Mouse (Mus musculus) frontal cortex, postnatal 36 days (tissue): ENCODE results near the gene Plppr1.
A peak's percentile ranks its signal among the peaks of the same experiment; 100 is the strongest.

Experiments
- DNase-seq, 2 experiments: peaks; one replicate each; pipeline ENCODE4 v3.0.0; 2022; ENCODE audit warnings: low spot score in 2 of 2

Gene Plppr1

GRCm38 (mm10) chr4:49059021-49059401, at the start of gene Plppr1:
Gene Plppr1 (plus strand): TSS chr4:49059273.
- peak; percentile 42 to 45 for DNase-seq

DNA sequence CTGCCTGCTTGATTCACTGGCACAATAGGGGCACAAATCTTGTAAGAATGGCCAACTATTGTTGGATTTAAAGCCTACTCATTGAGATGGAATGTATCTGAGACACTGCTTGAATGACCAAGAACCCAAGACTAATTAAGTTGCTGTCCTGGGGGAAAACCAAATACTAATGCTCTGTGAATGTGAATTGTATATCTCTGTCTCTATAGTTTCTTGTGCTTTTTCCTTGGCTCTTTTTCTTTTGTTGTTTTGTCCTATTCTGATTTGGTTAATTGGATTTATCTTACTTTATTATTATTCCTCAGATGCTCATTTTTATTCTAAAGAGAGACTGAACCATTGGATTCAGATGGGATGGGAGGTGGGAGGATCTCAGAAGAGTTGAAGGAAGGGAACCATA, 42.4 kb upstream of the Plppr1 start:
- no peak for DNase-seq

DNA sequence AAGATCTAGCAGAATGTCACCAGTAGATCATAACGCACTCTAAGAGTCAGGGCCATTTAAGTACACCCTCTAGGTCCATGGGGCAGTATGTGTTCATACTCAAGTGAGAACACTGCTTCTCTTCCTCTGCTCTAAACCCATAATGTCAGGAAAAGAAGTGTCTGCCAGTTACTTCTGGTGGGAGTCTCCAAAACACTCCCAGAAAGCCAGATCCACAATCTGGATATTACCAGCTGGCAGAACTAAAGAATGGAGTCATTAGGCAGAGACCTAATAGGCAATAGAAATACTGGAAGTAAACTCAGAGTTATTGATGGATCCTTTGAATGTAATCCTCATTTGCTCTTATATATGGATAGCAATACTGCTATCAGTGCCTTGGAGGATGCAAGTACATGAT, 35.9 kb upstream of the Plppr1 start:
- no peak for DNase-seq

DNA sequence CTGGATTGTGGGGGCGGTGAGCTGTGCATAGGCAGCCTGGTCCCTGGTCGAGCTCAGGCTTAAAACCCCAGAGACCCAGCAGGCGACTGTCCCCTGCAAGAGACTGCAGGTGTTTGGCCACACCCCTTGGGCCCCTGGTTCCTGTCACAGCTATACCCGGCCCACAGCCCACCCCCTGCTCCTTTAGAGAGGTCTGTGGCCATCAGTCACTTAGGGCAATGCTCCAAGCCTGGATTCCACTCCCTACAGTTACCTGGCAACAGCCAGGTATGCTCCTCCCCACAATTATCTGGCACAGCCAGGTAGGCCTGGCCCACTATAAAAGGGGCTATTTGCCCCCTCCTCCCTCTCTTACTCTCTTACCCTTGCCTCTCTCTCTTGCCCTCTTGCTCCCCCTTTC, 20.8 kb upstream of the Plppr1 start:
- no peak for DNase-seq

DNA sequence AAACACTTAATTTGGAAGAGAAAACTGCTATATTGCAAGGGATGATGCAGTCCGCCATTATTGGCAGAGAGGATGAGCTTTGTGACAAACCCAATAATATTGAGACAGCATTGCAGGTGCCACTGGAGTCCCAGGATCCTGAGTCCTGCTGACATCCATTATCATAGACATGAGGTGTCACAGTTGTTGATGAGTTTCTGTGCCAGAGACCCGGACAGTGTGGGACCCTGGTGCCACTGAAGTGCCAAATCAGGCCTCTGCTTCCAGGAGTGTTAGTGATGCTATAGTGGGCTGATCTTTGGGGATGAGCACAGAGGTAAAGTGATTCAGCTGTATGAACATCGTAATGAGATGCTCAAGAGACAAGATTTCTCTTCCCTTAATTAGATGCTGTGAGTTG, 19.2 kb upstream of the Plppr1 start:
- no peak for DNase-seq

DNA sequence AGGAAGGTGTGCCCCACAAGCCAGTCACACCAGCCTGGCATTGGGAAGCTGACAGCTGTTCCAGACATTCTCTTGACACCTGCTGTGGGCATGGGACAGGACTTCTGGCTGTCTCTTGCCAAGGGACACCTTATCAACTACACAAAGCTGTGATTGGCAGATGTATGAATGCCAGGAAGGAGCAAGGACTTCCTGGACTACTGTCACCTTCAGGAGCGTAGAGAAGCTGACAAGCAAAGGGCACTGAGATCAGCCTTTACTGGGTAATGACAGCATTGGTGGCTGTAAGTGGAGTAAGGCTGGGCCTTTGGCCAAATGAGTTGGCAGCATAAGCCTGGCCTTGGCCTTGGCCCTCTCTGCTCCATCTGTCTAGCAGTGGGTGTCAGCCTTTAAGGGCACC, 17.4 kb upstream of the Plppr1 start:
- DNase-seq = peak in 1 of 2 experiments; percentile 14

DNA sequence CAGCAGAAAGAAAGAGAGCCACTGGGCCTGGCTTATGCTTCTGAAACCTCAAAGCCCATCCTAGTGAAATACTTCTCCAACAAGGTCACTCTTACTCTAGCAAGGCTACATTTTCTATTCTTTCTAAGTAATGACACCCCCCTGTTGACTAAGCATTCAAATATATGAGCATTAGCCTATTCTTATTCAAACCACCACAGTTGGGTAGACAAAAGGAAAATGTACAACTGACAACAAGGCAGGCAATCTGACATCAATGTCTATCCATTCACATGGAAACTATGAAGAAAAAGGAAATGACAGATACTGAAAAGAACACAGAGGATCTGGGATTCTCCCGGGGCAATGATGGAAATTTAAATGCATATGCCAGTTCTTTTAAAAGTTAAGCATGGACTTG, 8.4 kb upstream of the Plppr1 start:
- no peak for DNase-seq

DNA sequence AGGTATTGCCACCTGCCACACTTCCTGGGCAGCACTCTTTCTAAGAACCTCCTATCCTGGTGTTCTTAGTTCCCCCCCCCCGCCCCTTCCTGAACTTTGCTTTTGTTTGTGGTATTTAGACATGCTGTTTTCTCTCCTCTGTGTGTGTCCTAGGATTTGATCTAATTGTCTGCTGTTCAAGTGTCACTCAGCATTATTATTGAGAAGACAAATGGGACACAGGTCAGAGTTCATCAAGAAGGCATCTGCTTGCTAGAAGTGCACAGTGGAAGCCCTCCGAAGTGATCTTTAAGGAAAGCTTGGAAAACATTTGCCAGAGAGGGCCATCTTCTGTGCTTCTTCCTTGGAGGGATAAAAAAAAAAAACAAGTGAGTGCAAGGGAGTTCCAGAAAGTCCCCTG, 1.2 kb upstream of the Plppr1 start:
- DNase-seq = no peak

GRCm38 (mm10) chr4:49058557-49058956, 516 bp upstream of the Plppr1 start:
- DNase-seq = no peak

- peak; percentile 52 to 53 for DNase-seq
Measured at GRCm38 (mm10) chr4:49059402-49060381, 619 bp downstream of the Plppr1 start.

- DNase-seq = no peak
Measured at GRCm38 (mm10) chr4:49069471-49069870, 10.4 kb downstream of the Plppr1 start.

DNA sequence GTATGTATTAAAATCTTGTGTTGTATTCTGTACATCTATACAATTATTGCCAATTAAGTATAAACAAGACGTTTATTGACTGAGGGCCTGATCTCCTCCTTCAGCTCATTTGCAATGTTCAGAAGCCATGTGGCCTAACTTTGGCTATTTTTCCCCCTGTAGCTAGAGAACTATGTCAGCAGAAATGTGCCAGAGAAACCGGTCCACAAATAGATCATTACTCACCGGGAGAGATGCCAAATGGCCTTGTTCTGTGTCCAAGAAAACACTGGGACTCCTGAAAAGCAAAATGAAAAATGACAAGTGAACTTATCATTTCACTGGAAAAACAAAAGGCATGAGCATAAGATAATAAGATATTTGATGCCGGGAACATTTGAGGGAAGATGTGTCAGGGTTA, 13.8 kb downstream of the Plppr1 start:
- peak; percentile 57 to 69 for DNase-seq

DNA sequence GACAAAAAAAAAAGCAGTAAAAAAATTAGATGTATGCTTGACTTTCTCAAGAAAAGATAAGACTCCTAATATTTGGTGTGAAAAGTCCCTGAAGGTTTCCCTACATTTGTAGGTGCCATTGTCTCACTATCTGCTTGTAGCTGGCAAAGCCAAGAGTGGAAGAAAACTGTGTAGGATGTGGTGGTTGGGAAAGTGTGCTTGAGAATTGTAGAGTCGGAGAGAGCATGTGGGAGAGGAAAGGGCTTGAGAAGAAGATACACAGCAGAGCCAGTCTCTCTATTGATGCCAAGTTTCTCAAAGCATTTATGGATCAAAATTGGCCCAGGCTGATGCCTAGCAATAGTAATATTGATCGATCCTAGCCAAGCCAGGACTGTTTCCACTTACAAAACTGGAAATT, 16.8 kb downstream of the Plppr1 start:
- DNase-seq = no peak

DNA sequence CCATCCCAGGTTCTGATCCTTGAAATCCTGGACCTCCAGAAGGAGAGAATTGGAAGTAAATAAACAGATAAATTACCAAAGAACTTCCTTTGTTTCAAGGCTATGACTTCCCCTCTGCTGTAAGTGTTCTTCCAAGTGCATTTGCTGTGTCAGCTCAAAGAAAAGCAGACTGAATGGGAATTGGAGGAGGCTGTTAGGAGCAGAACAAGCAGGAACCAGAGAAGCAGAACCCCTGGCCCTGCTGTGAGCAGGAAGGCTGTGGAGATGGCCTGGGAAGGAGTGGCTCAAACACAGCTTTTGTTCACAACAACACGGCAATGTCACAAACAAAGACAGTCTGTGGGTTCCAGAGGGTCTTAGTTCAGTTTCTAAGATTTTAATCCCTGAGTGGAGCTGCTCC, 20.3 kb downstream of the Plppr1 start:
- DNase-seq = no peak

DNA sequence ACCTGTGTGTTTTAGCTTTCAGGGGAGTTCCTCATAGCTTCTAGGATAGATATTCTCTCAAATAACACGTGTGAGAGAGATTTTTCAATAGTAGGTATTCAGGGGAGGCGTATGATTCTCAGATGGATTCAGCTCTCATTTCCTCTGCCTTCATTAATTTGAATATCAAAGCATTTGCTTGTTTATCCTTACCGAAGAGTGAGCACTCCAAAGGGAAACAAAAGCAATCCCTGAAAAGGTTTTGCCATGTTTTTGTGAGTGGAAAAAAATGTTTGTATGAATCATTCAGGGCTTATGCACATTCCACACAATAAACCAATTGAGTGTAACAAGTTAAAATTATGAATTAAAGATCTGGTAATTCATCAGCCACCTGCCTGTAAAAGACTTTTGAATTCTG, 29.1 kb downstream of the Plppr1 start:
- DNase-seq = no peak

- DNase-seq = no peak
Measured at GRCm38 (mm10) chr4:49090461-49090860, 31.4 kb downstream of the Plppr1 start.

DNA sequence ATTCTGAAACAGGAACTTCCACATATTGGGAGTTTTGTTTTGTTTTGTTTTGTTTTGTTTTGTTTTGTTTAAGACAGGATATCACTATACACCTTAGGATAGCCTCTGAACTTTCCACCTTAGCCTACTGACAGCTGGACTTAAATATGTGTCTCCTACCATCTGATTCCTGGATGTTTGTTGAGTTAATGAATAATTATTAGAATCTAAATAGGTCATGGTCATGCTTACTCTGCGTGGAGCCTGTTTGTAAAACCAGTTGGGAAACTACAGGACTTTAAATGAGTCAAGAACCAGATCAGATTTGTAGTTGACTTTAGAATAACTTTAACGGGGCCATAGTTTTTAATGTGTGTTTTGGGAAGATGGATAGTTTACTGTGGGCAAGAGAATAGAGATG, 40.4 kb downstream of the Plppr1 start:
- DNase-seq = no peak

- DNase-seq = no peak
Measured at GRCm38 (mm10) chr4:49101934-49102768, 43.1 kb downstream of the Plppr1 start.

DNA sequence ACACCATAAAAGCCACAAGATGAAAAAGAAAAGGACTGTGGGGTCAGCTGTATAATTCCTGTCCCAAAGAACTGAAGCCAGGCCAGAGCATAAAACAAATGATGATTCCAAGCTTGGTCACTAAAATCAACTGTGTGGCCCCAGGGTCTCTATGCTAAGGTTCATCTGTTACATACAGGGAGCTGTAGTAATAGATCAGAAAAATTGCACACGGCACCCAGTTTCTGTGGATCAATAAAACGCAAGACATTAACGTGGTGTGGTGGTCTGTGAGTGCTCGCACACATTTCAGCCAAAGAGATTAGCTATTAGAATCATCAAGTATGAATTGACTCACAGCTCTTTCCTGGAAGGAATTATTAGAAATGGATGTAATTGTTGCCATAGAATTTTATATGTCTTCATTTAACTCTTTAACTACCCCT, 43.7 kb downstream of the Plppr1 start:
- no peak for DNase-seq

DNA sequence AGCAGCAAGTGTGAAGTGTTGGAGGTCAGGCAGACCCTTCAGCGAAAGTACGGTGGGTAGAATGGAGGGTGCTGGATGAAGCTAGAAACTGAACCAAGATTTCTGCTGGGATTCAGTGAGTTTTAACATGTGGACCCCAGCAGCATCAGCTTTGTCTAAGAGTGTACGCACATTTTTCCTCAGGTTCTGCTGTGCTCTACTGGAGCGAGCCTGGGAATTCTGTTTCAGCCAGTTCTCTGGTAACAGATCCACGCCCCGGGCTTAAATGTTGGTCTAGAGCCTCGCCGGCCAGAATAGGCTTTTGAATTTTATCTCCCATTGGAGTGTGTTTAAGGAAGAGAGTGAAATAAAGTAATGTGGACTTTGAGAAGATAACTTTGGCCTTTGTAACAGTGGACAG, 45.8 kb downstream of the Plppr1 start:
- DNase-seq = no peak

DNA sequence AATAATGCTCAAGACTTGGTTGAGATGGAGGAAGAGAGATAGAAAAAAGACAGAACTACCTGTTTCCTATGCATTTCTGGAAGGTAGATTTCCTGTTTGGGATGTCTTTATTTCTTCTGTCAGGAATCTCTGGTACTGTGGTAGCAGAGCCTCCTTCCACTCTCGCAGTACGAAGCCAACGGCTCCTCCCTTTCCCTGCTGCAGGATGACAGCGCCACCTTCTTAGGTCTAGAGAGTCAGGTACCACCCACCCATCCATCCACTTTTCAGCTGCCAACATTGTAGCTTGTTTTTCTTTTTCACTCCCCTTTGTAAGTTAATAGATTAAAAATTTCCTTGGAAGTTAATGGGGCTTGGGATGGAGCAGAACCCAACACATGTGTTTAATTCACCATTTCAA, 48.8 kb downstream of the Plppr1 start:
- DNase-seq = no peak

DNA sequence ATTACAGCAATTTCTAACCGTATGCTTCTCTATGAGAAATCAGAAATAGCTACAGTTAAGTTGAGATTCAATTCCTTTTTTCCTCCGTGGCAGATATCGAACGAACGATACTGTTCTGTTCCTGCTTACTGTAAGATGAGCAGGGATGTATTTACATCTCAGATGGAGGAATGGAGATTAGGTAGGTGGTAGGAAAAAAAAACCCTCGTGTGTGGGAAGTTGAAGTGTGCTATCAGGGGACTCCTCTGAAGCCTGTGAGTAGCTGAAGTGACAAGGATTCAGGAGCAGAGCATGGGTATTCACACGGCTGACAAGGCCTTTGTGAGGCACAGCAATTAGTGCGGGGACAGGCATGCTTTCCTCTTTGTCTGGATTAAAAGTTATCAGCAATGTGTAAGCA, 49.3 kb downstream of the Plppr1 start:
- DNase-seq = peak; percentile 19 to 57

DNA sequence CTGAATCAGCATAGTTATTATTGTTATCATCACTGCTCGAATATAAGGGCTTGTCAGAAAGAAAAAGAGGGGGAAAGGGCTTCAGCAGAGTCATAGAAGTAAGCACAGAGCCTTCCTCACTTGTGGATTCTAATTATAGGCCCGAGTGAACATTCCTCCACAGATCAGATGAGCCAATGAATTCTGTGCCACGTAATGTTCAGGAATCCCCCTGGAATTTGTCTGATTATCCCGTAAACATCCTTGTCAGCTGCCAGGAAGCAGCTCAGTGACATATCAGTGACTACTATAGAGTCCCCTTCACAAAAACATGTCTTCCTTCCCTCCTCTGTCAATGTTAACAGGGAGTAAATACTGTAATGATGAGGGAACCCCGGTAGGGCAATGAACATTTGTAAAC, 50.9 kb downstream of the Plppr1 start:
- DNase-seq = no peak
